Mouse (Mus musculus) T-helper 2 cell (primary cell): ENCODE results near the gene Tor1aip1.

Source experiments
- in situ Hi-C: fragments of 300-600 bp; cut with MboI, MseI; formaldehyde crosslinking; loops from one replicate; pipeline ENCODE4 v1.15.1; 2025; ENCODE audit warnings: high pct_unique_total_duplicates

Gene Tor1aip1

DNA sequence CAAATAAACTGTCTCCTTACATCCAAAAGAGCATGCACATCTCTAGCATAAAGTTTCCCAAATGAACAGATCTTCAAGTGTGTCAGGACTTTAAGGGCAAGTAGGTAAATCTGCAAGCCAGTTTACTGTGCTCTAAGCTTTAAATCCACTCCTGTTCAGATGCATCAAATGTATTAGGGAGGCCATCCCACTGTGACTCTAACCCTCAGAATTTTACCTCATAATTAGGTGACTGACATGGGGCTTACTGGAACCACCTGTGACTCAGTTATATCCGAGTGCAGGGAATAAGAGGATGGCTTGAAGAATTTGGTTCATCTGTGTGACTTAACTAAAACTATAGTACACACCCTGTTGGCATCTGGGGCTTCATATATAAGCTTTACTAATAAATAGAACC lies 1.6 kb downstream of the Tor1aip1 start:
- in situ Hi-C loops: loop anchor here (25.0 kb wide), 1 partner anchor 472 kb away; the partner anchor contains the start of gene Acbd6

DNA sequence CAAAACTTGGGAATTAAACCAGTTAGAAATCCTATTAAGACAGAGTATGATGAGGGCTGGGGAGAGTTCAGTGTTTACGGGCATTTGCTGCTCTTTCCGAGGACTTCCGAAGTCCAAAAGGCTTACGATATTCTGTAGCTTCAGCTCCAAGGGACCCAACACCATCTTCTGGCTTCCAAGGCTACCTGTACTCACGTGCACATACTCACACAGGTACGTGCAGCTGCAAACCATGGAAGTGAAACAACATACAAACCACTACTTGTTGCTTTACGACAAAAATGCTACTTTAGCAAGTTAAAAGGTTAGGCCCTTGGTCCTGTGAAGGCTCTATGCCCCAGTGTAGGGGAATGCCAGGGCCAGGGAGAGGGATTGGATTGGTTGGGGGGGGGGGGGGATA lies 2.4 kb downstream of the Tor1aip1 start:
- in situ Hi-C loops: loop anchor here (25.0 kb wide), 1 partner anchor 472 kb away; the partner anchor contains the start of gene Acbd6

DNA sequence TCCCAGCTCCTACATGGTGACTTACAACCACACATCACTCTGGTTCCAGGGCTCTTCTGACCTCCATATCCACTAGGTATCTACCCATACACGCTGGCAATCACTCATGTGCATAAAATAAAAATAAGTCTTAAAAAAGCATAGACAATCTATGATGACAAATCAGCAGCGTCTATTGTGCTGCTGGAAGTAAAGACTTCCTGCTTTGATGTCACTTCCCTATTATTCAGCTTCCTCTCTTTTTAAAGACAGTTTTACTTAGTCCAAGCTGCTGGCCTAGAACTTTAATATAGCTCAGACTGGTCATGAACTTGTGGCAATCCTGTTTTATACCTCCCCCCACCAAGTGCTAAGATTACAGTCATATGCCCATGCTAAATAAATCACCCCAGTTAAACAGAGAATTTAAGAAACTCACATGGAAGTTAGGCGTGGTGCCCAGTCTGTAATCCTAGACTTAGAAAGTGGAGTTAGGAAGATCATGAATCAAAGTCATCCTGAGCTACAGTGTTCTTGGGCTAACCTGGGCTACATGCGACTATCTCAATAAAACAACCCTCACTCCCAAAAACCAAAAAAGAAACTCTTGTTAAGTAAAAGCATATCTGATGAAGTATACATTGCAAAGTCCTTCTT lies 7.8 kb downstream of the Tor1aip1 start:
- in situ Hi-C loops: loop anchor here (25.0 kb wide), 1 partner anchor 466 kb away; the partner anchor contains the start of gene Acbd6

DNA sequence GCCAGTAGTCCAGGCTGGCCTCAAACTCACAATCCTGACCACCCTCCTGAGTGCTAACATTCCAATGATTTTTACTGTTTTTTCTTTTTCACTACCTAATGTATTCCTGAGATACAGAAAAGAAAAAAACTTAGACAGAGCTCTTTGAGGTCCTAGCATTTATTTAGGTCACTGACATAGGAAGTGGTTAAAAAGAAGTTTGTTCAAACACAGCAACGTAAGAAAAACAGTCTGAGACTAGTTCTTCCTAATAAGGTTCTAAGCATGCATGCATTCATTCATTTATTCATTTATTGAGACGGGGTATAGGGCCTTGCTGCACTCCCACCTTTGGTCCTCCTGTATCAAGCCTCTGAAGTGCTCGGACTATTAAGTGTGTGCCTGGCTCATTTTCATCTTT lies 8.4 kb downstream of the Tor1aip1 start:
- in situ Hi-C loops: loop anchor here (25.0 kb wide), 1 partner anchor 466 kb away; the partner anchor contains the start of gene Acbd6

- in situ Hi-C loops: loop anchor here (25.0 kb wide), 1 partner anchor 463 kb away; the partner anchor contains the start of gene Acbd6
These were observed 11.3 kb downstream of the Tor1aip1 start for GRCm38 (mm10) chr1:156024831-156025503.

DNA sequence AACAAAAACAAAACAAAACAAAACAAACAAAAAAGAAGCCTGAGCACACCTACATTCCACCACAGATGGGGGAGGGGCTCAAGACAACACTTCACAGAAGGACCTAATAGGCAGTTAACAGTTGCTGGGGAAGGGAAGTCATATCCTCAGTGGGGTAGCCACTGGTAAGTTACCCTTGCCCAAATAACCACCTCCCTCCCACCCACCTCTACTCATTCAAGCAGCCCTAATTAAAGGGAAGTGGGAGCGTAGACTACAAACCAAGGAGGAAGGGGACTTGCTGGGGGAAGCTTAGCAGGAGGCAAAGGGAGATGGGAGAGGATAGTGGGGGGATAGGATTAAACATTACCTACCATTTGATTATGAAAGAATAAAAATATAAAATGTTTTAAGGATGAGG lies 15.9 kb downstream of the Tor1aip1 start:
- in situ Hi-C loops: no loop called here

- in situ Hi-C loops: no loop called here
These were observed 16.5 kb downstream of the Tor1aip1 start for GRCm38 (mm10) chr1:156019800-156020199.

- in situ Hi-C loops: no loop called here
These were observed 27.3 kb downstream of the Tor1aip1 start for GRCm38 (mm10) chr1:156009003-156009402.

DNA sequence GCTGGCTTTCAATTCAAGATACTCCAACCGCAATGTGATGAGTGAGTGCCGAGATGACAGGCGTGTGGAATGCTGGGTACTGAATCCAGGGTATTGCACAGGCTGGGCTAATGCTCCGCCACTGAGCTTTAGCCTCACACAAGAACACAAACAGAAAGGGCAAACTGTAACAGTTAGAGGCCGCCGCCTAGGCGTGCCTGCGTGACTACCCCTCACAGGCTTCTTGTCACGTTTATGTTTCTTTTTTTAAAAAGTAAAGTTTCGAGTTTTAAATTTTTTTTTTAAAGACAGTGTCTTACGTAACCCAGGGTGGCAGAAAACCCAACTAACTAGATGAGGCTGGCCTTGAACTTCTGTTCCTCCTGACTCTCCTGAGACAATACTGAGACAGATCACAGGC lies 30.4 kb downstream of the Tor1aip1 start:
- in situ Hi-C loops: no loop called here

- in situ Hi-C loops: no loop called here
These were observed 32.9 kb downstream of the Tor1aip1 start for GRCm38 (mm10) chr1:156003201-156003935.

DNA sequence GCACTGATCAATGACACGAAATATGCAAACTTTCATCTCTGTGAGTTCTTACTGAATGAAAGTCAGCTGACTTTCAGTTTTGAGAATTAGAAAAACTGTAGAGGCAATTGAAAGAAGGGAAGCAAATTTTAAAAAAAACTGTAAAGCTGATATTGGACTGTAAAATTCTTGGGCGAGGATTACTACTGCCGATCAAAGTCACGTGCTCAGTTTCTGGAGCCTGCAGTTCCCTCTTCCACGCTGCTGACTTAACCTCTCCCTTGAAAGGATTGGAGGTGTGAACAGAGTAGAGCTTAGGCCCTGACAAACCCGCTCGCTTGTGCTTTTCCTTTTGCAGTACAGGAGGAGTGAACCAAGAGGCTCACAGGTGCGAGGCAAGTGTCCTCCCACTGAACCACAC lies 33.9 kb downstream of the Tor1aip1 start:
- in situ Hi-C loops: no loop called here

- in situ Hi-C loops: no loop called here
These were observed 40.7 kb downstream of the Tor1aip1 start for GRCm38 (mm10) chr1:155995612-155996011.

DNA sequence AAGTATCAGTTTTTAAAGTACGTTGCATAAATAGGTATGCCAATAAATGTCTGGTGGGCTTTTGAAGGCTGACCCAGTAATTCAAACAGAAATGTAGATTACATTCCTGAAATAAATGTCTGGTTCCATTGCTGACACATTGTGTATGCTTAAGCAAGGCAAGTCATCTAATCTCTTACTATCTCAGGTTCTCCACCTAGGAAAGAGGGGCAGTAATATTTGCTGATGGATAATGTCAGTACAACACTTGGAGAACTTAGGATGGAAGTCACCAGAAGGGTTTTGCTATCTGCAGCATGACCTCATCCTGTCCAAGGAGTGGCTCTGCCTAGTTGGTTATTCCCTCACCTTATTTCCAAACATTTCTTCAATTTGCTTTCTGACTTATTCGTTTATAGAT lies 41.8 kb downstream of the Tor1aip1 start:
- in situ Hi-C loops: no loop called here

DNA sequence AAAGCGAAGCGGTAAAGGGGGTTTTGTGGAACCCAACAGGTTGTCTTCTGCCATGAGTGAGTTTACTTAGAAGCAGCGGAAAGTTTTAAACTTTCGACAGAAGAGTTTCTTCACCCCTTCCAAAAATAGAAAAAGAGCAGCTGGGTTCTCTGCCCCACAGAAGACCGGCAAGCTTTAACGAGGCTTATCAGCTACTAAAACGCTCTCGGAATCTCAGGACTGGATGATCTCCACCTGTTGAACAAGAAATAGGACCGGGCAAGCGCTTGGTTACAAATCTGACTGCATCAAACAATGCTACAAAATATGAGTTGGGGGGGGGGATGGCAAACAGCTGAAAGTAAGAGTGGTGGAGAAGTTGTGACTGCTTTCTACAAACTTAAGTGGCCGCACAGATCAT lies 45.9 kb downstream of the Tor1aip1 start:
- in situ Hi-C loops: no loop called here

DNA sequence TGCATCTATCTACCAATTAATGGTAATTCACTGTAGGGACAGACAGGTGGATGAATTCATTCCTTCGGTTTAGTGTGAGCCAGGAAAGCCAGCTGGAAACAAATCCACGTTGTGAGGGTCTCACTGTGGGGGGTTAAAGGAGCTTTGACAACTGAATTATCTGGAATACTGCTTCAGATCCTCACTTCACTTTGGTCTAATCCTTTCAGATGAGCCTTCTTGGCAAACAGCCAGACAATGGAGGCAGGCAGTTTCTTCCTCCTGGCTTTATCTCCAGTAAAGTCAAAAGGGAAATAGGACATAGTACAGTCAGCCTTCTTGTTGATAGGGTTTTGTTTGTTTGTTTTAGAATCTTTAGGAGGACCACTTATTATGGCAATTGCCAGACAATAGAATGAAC lies 46.9 kb downstream of the Tor1aip1 start:
- in situ Hi-C loops: no loop called here

DNA sequence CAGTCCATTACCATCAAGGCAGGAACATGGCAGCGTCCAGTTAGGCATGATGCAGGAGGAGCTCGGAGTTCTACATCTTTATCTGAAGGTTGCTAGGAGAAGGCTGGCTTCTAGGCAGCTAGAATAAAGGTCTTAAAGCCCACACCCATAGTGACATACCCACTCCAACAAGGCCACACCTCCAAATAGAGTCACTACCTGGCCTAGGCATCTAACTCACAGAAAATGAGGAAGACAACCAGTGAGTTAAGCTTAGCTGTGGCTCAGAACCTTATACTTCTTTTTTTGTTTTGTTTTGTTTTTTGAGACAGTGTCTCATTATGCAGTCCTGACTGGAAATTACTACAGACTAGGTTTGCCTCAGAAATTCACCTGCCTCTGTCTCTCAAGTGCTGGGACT lies 48.7 kb downstream of the Tor1aip1 start:
- in situ Hi-C loops: no loop called here

DNA sequence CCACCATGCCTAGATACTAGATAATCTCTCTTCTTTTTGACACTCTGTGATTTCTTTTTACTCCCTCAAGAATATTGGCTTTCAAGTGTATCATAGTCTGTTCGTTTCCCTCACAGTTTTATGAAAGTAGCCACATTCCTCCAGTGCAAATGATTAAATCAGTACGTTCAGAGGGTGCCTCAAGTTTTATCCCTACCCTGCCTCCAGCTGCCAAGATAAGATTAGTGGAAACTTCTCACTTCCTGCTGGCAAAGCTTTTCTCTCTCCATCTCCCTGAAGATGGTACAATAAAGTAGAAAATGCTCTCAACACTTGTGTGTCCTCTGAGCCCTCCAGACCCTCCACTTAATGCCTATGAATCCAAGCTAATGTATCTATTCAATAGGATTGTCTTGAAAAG lies 61.3 kb downstream of the Tor1aip1 start:
- in situ Hi-C loops: no loop called here

DNA sequence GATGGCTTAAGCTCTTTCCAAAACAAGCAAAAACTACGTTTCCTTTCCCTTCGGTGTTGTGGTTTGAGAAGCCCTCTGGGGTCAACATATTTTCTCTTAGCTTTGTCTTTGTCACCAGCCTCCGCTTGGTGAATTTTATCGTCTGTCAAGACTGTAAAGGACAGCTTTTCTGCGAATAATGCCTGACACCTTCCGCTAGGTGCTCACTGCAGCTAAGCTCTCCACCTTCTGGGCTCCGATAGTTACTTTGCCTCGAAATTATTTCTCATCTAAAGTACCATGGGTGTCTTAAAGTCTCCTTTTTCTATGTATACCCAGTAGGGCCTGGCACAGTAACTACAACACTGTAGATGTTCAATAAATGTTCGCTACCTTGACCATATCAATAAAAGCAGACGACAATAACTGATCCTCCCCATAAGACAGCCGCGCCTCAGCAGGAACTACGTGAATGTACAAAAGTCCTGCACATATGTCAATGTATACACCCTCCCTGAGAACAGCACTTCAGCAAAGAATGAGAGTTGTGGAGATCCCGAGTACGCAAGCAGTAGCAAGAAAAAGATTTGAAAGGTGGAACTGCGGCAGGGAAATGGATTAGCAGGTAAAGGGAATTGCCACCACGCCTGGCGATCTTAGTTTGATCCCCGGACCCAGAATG lies 62.4 kb downstream of the Tor1aip1 start:
- in situ Hi-C loops: no loop called here

DNA sequence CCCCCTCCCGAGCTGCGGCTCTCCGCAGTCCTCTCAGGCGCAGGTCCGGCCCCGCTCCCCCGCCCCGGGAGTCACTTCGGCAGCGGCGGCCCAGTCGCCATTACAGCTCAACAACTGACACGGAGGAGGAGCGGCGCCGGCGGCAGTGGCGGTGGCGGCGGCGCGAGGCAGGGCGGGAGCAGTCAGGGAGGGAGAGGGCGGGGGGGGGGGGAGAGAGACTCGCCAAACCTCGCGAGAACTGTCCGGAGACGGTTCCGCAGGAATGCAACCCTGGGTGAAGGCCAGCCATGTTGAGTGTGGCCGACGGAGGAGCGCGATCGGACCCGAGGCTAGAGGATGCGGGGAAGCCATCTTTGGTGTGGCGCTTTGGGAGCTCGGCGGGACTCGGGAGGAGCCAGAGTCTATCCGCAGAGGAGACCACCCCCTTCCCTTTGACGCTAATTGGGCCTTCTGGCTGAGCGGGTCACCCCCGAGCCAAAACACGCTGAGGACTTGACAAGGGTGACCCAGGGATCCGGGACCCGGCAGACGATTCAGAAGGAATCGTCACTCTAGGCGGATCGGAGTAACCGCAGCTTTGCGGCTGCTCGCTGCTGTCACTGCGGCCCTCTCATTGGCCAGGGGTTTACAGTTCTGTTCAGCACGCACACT lies 63.1 kb downstream of the Tor1aip1 start, which contains the start of gene Cep350:
TSS of gene Cep350 (minus strand) at position 188 of the 651 bp plus-strand sequence.
- in situ Hi-C loops: no loop called here

GRCm38 (mm10) chr1:155972146-155973067 lies 63.9 kb downstream of the Tor1aip1 start:
- in situ Hi-C loops: no loop called here
